Mouse (Mus musculus) CH12.LX (cell line): ENCODE measurements at regions not wholly inside any gene's neighbourhood (a gene's known extent, or its start where the extent isn't known, plus 50 kb on each side); places are given as distances from the start of the nearest gene placed in this dataset.

Experiments
- CHD2 ChIP-seq: IDR thresholded peaks from 2 replicates; pipeline ENCODE4 v1.6.1; 2011; ENCODE audit warnings: low read length, improper control_type of control experiment
- CTCF ChIP-seq, 2 experiments: IDR thresholded peaks in 1 of 2; conservative IDR thresholded peaks in 1 of 2; 2 replicates each; pipeline ENCODE4 v1.5.1; 2011 to 2012; ENCODE audit warnings: low read depth in 2 of 2, low read length in 2 of 2, improper control_type of control experiment in 1 of 2, inconsistent platforms in 1 of 2, mild to moderate bottlenecking in 1 of 2, moderate library complexity in 1 of 2
- ETS1 ChIP-seq: conservative IDR thresholded peaks from 2 replicates; pipeline ENCODE4 v1.6.1; 2012; ENCODE audit warnings: low read depth, mild to moderate bottlenecking, inconsistent platforms, low read length, improper control_type of control experiment, moderate library complexity
- JUND ChIP-seq: conservative IDR thresholded peaks from 2 replicates; pipeline ENCODE4 v1.6.1; 2011; ENCODE audit warnings: low read depth, low read length, improper control_type of control experiment
- MAX ChIP-seq: IDR thresholded peaks from 2 replicates; pipeline ENCODE4 v1.6.1; 2011; ENCODE audit warnings: low read length, improper control_type of control experiment
- PAX5 ChIP-seq: IDR thresholded peaks from 2 replicates; pipeline ENCODE4 v1.6.1; 2012; ENCODE audit warnings: low read length, inconsistent platforms, mixed read lengths
- POLR2A ChIP-seq: IDR thresholded peaks from 2 replicates; pipeline ENCODE4 v1.6.1; 2011; ENCODE audit warnings: low read depth, mild to moderate bottlenecking, improper control_type of control experiment, low read length
- TBP ChIP-seq: conservative IDR thresholded peaks from 2 replicates; pipeline ENCODE4 v1.6.1; 2011; ENCODE audit warnings: low read depth, low read length, improper control_type of control experiment
- USF2 ChIP-seq: conservative IDR thresholded peaks from 2 replicates; pipeline ENCODE4 v1.6.1; 2011; ENCODE audit warnings: low read depth, low read length, improper control_type of control experiment

GRCm38 (mm10) chr13:30036561-30036960 lies 50.7 kb upstream of the E2f3 start:
- no peak for TF ChIP-seq POLR2A
- no peak for TF ChIP-seq ETS1
- no peak for TF ChIP-seq TBP
- no peak for TF ChIP-seq CTCF (conservative IDR thresholded peaks at IDR 0.05 in 1 of 2, IDR thresholded peaks at IDR 0.05 in 1 of 2; ENCODE audit: low read depth in 2 of 2, low read length in 2 of 2)
- no peak for TF ChIP-seq CHD2
- no peak for TF ChIP-seq USF2
- TF ChIP-seq JUND: no peak
- no peak for TF ChIP-seq PAX5
- TF ChIP-seq MAX: no peak
